Mouse (Mus musculus) heart, embryonic 11.5 days (tissue): ENCODE measurements around the gene Obp2a. TPM values are rescaled to one million over a fixed set of nuclear protein-coding genes. Genes with fewer than 3 reads are reported as not detected.
"Not testable (repeated sequence)": the region's sequence is repeated elsewhere in the genome, so short reads cannot be mapped to it uniquely, and the experiment has no call there.

Experiments
- ATAC-seq: fragments of 200-750 bp; cut with Nextera tagmentation; replicated peaks from 2 replicates; pipeline ENCODE4 v1.8.0; 2017; ENCODE audit warnings: moderate library complexity; ENCODE audit not compliant: insufficient number of reproducible peaks, low FRiP score, low TSS enrichment
- H3K27ac ChIP-seq: fragments of 300-500 bp; sonication (generic); 2 replicates; pipeline ENCODE4 v1.5.1; 2014; ENCODE audit warnings: mild to moderate bottlenecking, low read depth, low read length
- H3K27me3 ChIP-seq: fragments of 300-500 bp; sonication (generic); 2 replicates; pipeline ENCODE4 v1.6.1; 2014; ENCODE audit warnings: mild to moderate bottlenecking, low read length, mixed read lengths; ENCODE audit not compliant: control insufficient read depth, insufficient read depth
- H3K36me3 ChIP-seq: fragments of 300-500 bp; sonication (generic); 2 replicates; pipeline ENCODE4 v1.6.1; 2014; ENCODE audit warnings: mild to moderate bottlenecking, low read length, moderate library complexity, mixed read lengths; ENCODE audit not compliant: control insufficient read depth, insufficient read depth
- H3K4me1 ChIP-seq: fragments of 300-500 bp; sonication (generic); 2 replicates; pipeline ENCODE4 v1.6.1; 2014; ENCODE audit warnings: low read length; ENCODE audit not compliant: control insufficient read depth, insufficient read depth
- H3K4me2 ChIP-seq: fragments of 300-500 bp; sonication (generic); 2 replicates; pipeline ENCODE4 v1.6.1; 2014; ENCODE audit warnings: mild to moderate bottlenecking, moderate library complexity
- H3K4me3 ChIP-seq: fragments of 300-500 bp; sonication (generic); 2 replicates; pipeline ENCODE4 v1.5.1; 2014; ENCODE audit warnings: low read depth, low read length
- H3K9ac ChIP-seq: fragments of 300-500 bp; sonication (generic); 2 replicates; pipeline ENCODE4 v1.6.1; 2014; ENCODE audit warnings: mild to moderate bottlenecking, low read depth, low read length, moderate library complexity
- H3K9me3 ChIP-seq: fragments of 300-500 bp; sonication (generic); replicated peaks from 2 replicates; pipeline ENCODE4 v1.6.1; 2016; ENCODE audit warnings: low read length; ENCODE audit not compliant: control insufficient read depth
- WGBS: fragments of 180-500 bp; shearing (Covaris S2); extraction: QIAGEN DNeasy Blood & Tissue Kit; methylation state at CpG from one replicate; pipeline ENCODE4 v1.1.7; 2014; ENCODE audit not compliant: insufficient replicate concordance; 5-methylcytosine and 5-hydroxymethylcytosine counted together
- polyA plus RNA-seq: library from polyadenylated mRNA; unstranded; fragments of >200 nt; fragmentation: Nextera tagmentation; extraction: Ambion mirVana; gene quantifications from 2 replicates; pipeline ENCODE4 v1.2.1, GENCODE M21; 2014

Gene Obp2a
- polyA plus RNA-seq, 1 experiment from 2014 or later, result not detected

GRCm38 (mm10) chr2:25733199-25733930, 33.5 kb downstream of the Obp2a start:
- Histone ChIP-seq H3K4me3 (no peak overlapping the region), H3K27ac (no peak overlapping the region), H3K4me2 (no peak overlapping the region), H3K9me3 (0 out of 2 replicates have a peak, but pooled peaks cover 3% of the 10 kb centered on the region), H3K9ac (no peak overlapping the region), H3K4me1 (no peaks in the 10 kb centered on the region), H3K27me3 (no peaks in the 10 kb centered on the region), H3K36me3 (no peaks in the 10 kb centered on the region)
- 41% methylated on average over 2 of the region's 2 CpGs for WGBS
- no peak for ATAC-seq

DNA sequence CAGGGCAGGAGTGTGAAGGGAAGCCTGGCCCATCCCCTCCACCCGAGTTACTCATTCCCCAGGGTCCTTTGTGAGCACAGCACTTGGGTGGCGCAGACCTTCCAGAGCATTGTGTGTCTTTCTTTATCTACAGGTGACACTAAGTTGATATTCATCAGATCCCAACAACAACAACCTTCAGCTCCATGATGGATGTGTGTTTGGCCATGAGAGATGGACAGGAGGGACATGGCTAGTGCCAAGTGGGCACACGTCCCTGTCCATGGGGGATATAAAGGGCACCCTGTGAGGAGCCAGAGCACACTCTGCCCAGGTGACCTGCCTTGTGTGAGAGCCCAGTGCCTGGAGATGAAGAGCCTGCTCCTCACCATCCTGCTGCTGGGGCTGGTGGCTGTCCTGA, 36.9 kb downstream of the Obp2a start, which contains the start of gene Obp2b:
Gene Obp2b (plus strand): TSS at position 301 of the 400 bp plus-strand sequence.
- ATAC-seq, result not testable (repeated sequence)
- WGBS, result 80% methylated on average over 3 of the region's 3 CpGs

GRCm38 (mm10) chr2:25741671-25742070, 41.8 kb downstream of the Obp2a start:
- no peaks in the 10 kb centered on the region for H3K36me3 ChIP-seq
- H3K27me3 ChIP-seq, result no peaks in the 10 kb centered on the region
- no peak overlapping the region for H3K9ac ChIP-seq
- no peak overlapping the region for H3K27ac ChIP-seq
- no peak overlapping the region for H3K4me3 ChIP-seq
- no peak for ATAC-seq
- no peak overlapping the region for H3K4me2 ChIP-seq
- WGBS, result 65% methylated on average over 1 of the region's 1 CpGs
- H3K9me3 ChIP-seq, result no peaks in the 10 kb centered on the region
- H3K4me1 ChIP-seq, result no peaks in the 10 kb centered on the region

More for the DNA sequence above, 36.9 kb downstream of the Obp2a start, which contains the start of gene Obp2b:
- H3K4me1 ChIP-seq, H3K27me3 ChIP-seq, H3K27ac ChIP-seq, H3K9me3 ChIP-seq, H3K4me2 ChIP-seq, H3K9ac ChIP-seq, H3K36me3 ChIP-seq, H3K4me3 ChIP-seq: not testable (repeated sequence)

Other genes with a start within 250 kb of the Obp2a start
- 0.47 and 0.83 TPM in 2 replicates for gene Clic3, start 243.2 kb upstream of the Obp2a start, polyA plus RNA-seq
- gene Paxx, start 238.9 kb upstream of the Obp2a start, polyA plus RNA-seq, result 16.5 and 20.0 TPM in 2 replicates
- 0.66 and 1.1 TPM in 2 replicates for gene Ptgds, start 230.0 kb upstream of the Obp2a start, polyA plus RNA-seq
- gene Lcn12, start 206.1 kb upstream of the Obp2a start, polyA plus RNA-seq, result not detected in 2 replicates
- 66.7 and 78.7 TPM in 2 replicates for gene Fbxw5, start 199.3 kb upstream of the Obp2a start, polyA plus RNA-seq
- 3.4 and 3.7 TPM in 2 replicates for gene C8g, start 198.3 kb upstream of the Obp2a start, polyA plus RNA-seq
- 20.3 and 21.9 TPM in 2 replicates for gene Traf2, start 153.1 kb upstream of the Obp2a start, polyA plus RNA-seq
- gene Edf1, start 142.2 kb upstream of the Obp2a start, polyA plus RNA-seq, result 318 and 356 TPM in 2 replicates
- 3.2 and 5.5 TPM in 2 replicates for gene Mamdc4, start 125.2 kb upstream of the Obp2a start, polyA plus RNA-seq
- gene Phpt1, start 124.8 kb upstream of the Obp2a start, polyA plus RNA-seq, result 167 and 172 TPM in 2 replicates
- gene Ajm1, start 118.3 kb upstream of the Obp2a start, polyA plus RNA-seq, result 0.21 TPM in 1 of 2 replicates, not detected in the other
- gene Rabl6, start 91.5 kb upstream of the Obp2a start, polyA plus RNA-seq, result 35.9 and 40.0 TPM in 2 replicates
- 0.11 and 0.20 TPM in 2 replicates for gene Ccdc183, start 82.4 kb upstream of the Obp2a start, polyA plus RNA-seq
- 14.6 and 18.4 TPM in 2 replicates for gene Tmem141, start 78.0 kb upstream of the Obp2a start, polyA plus RNA-seq
- 1.0 and 1.1 TPM in 2 replicates for gene Fcna, start 72.0 kb upstream of the Obp2a start, polyA plus RNA-seq
- not detected in 2 replicates for gene Lcn8, start 46.9 kb upstream of the Obp2a start, polyA plus RNA-seq
- not detected in 2 replicates for gene Lcn5, start 42.1 kb upstream of the Obp2a start, polyA plus RNA-seq
- not detected in 2 replicates for gene Lcn6, start 23.3 kb upstream of the Obp2a start, polyA plus RNA-seq
- not detected in 2 replicates for gene Lcn10, start 17.3 kb upstream of the Obp2a start, polyA plus RNA-seq
- 42.9 and 49.9 TPM in 2 replicates for gene Bmyc, start 6.7 kb downstream of the Obp2a start, polyA plus RNA-seq
- gene Obp2b, start 37.0 kb downstream of the Obp2a start, polyA plus RNA-seq, result not detected in 2 replicates
- not detected in 2 replicates for gene Lcn3, start 65.5 kb downstream of the Obp2a start, polyA plus RNA-seq
- gene Lcn11, start 77.0 kb downstream of the Obp2a start, polyA plus RNA-seq, result not detected in 2 replicates
- not detected in 2 replicates for gene Gm13539, start 82.2 kb downstream of the Obp2a start, polyA plus RNA-seq
- not detected in 2 replicates for gene Glt6d1, start 115.8 kb downstream of the Obp2a start, polyA plus RNA-seq
- not detected in 2 replicates for gene Lcn9, start 123.1 kb downstream of the Obp2a start, polyA plus RNA-seq
- not detected in 2 replicates for gene Sohlh1, start 147.2 kb downstream of the Obp2a start, polyA plus RNA-seq
- 0.04 TPM in 1 of 2 replicates, not detected in the other for gene Kcnt1, start 163.7 kb downstream of the Obp2a start, polyA plus RNA-seq